Mouse (Mus musculus): ENCODE results near the gene Luc7l. TPM values are rescaled to one million over a fixed set of nuclear protein-coding genes. Genes with fewer than 3 reads are reported as not detected.

The Luc7l gene
- polyA plus RNA-seq, 1 experiment = 19.1 TPM

DNA sequence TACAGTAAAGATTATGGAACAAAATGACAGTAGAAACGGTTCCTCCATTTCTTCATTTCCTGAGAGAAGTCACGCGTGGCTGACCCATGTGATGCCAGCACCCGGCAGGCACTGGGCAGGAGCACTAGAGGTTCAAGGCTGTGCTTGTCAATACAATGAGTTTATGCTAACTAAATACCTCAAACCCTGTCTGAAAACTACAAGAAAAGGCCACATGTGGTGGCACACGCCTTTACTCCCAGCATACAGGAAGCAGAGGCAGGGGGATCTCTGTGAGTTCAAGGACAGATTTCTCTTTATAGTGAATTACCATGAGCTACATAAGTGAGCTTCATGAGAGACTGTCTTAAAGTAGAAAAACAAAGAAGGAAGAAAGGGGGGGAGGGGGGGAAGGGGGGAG lies 21.5 kb upstream of the Luc7l start:
- Histone ChIP-seq H3K4me1 (ENCODE audit: control insufficient read depth, insufficient read depth, low read length) (no peaks in the 10 kb centered on the region), H3K4me3 (replicated peaks; ENCODE audit: extremely low read depth, low read depth, low read length) (no peak overlapping the region)
- DNase-seq = no peak
- TF ChIP-seq POLR2A (IDR thresholded peaks at IDR 0.05; ENCODE audit: borderline replicate concordance, extremely low read depth, low read depth, low read length) (no peak), CTCF (IDR thresholded peaks at IDR 0.05; ENCODE audit: insufficient read depth, low read length) (no peak)
- 75% methylated on average over 5 of the region's 5 CpGs for whole genome bisulfite sequencing

DNA sequence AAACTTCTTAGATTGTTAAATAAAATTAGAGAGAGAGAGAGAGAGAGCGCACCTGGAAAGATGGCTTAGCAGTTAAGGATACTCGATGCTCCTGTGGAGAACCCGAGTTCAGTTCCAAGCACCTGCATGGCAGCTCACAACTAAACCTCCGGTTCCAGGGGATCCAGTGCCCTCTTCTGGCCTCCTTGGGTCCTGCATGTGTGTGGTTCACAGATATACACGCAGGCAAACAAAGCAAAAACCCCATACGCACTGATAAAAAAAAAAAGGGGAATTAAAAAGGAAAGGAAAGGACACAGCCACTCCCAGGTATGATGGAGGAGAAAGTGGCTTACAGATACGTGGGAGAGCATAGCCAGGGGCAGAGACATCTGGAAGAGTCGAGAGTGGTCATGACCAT lies 19.8 kb upstream of the Luc7l start:
- TF ChIP-seq CTCF (IDR thresholded peaks at IDR 0.05; ENCODE audit: insufficient read depth, low read length) = peak; percentile 38; the same call in 1 of the 2 replicates
- no peak for TF ChIP-seq POLR2A (IDR thresholded peaks at IDR 0.05; ENCODE audit: borderline replicate concordance, extremely low read depth, low read depth, low read length)
- DNase-seq = no peak
- Histone ChIP-seq H3K4me1 (ENCODE audit: control insufficient read depth, insufficient read depth, low read length) (no peaks in the 10 kb centered on the region), H3K4me3 (replicated peaks; ENCODE audit: extremely low read depth, low read depth, low read length) (no peak overlapping the region)
- 76% methylated on average over 8 of the region's 8 CpGs for WGBS

DNA sequence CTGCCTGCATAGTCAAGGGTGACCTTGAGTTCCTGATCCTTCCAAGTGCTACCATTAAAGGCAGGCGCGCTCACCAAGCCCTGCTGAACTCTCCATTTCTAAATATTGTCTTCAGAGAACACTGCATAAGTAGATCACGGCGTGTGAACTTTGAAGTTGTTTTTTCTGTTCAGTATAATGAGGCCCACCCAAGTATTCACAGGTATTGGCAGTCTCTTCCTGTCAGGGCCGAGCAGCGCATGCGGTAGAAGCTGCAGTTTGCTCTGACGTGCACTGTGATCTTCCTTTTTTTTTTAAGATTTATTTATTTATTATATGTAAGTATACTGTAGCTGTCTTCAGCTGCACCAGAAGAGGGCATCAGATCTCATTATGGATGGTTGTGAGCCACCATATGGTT lies 18.3 kb upstream of the Luc7l start:
- DNase-seq = no peak
- Histone ChIP-seq H3K4me1 (ENCODE audit: control insufficient read depth, insufficient read depth, low read length) (no peaks in the 10 kb centered on the region), H3K4me3 (replicated peaks; ENCODE audit: extremely low read depth, low read depth, low read length) (no peak overlapping the region)
- 77% methylated on average over 8 of the region's 8 CpGs for WGBS
- TF ChIP-seq POLR2A (IDR thresholded peaks at IDR 0.05; ENCODE audit: borderline replicate concordance, extremely low read depth, low read depth, low read length) = no peak

DNA sequence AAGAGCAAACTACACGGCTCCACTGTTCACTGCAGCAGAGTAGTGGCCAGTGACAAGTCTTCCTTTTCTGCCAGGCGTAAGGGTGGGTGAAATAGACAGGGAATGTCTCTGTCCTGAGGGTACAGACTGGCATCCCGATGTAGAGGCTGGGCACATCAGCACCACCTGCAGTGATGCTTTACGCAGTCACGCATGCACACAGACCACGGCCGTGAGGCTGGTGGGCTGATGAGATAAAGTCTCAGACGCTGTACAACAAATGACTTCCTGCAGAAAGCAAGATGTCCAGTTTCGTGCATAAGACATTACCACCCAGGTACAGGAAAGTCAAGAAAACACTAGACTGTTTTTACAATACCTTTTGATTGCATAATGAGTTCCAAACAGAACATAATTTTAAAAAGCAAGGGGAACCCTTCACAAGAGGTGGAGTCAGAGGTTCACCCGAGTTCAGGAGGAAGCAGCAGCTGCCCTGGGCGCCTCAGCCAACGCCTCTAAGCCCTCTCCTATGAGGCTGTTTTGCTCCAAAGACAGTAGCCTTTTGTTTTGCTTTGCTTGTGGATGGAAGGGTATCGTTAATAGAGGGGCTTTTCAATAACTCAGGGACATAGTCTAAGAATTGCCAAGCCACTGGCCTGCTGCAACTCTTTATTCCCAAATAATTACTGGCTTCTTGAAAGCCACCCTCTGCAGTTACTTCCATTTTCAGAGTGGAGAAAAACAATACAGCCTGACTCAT lies 17.4 kb upstream of the Luc7l start:
- TF ChIP-seq CTCF (IDR thresholded peaks at IDR 0.05; ENCODE audit: insufficient read depth, low read length) (no peak), POLR2A (IDR thresholded peaks at IDR 0.05; ENCODE audit: borderline replicate concordance, extremely low read depth, low read depth, low read length) (no peak)
- Histone ChIP-seq H3K4me1 (ENCODE audit: control insufficient read depth, insufficient read depth, low read length) (no peaks in the 10 kb centered on the region), H3K4me3 (replicated peaks; ENCODE audit: extremely low read depth, low read depth, low read length) (no peak overlapping the region)
- 50% methylated on average over 13 of the region's 13 CpGs for WGBS
- no peak for DNase-seq

DNA sequence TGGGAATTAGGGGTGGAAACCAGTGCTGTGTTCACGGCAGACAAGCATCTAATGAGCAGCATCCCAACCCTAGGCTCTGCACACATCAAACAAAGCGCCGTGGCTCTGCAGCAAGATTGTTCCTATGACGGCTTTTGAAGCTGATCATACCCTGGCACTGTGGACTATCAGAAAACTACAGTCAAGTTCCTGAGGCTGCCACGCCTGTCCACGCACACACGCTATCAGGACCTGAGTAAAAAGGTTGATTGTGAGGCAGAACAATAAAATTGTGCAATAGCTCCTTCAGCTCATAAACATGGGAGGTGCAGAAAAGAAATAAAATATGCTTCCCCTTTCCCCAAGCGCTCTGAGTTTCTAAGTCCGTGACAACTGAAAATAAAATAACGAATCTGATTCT lies 15.0 kb upstream of the Luc7l start:
- Histone ChIP-seq H3K4me3 (replicated peaks; ENCODE audit: extremely low read depth, low read depth, low read length) (no peak overlapping the region), H3K4me1 (ENCODE audit: control insufficient read depth, insufficient read depth, low read length) (no peaks in the 10 kb centered on the region)
- 62% methylated on average over 10 of the region's 10 CpGs for WGBS
- TF ChIP-seq CTCF (IDR thresholded peaks at IDR 0.05; ENCODE audit: insufficient read depth, low read length) = no peak
- TF ChIP-seq POLR2A (IDR thresholded peaks at IDR 0.05; ENCODE audit: borderline replicate concordance, extremely low read depth, low read depth, low read length) = no peak
- DNase-seq = no peak

DNA sequence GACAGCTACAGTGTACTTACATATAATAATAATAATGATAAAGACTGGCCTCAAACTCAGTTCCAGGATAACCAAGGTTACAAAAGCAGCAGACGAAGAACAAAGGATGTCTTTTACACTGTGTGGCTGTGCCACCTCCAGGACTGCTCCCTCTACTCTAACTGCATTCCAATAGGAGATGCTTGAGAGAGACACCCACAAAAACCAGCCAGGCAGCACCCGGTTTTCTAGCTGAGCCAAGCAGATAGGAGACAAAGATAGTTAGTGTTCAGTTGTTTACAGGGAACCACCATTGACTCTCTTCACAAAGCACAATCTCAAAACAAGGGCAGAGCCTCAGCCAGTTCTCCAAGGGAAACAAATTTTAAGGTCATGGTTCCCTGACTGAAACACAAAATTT lies 13.1 kb upstream of the Luc7l start:
- TF ChIP-seq CTCF (IDR thresholded peaks at IDR 0.05; ENCODE audit: insufficient read depth, low read length) (no peak), POLR2A (IDR thresholded peaks at IDR 0.05; ENCODE audit: borderline replicate concordance, extremely low read depth, low read depth, low read length) (no peak)
- no peaks in the 10 kb centered on the region for H3K4me1 ChIP-seq (ENCODE audit: control insufficient read depth, insufficient read depth, low read length)
- DNase-seq = no peak
- no peak overlapping the region for H3K4me3 ChIP-seq (replicated peaks; ENCODE audit: extremely low read depth, low read depth, low read length)
- 61% methylated on average over 2 of the region's 2 CpGs for WGBS

DNA sequence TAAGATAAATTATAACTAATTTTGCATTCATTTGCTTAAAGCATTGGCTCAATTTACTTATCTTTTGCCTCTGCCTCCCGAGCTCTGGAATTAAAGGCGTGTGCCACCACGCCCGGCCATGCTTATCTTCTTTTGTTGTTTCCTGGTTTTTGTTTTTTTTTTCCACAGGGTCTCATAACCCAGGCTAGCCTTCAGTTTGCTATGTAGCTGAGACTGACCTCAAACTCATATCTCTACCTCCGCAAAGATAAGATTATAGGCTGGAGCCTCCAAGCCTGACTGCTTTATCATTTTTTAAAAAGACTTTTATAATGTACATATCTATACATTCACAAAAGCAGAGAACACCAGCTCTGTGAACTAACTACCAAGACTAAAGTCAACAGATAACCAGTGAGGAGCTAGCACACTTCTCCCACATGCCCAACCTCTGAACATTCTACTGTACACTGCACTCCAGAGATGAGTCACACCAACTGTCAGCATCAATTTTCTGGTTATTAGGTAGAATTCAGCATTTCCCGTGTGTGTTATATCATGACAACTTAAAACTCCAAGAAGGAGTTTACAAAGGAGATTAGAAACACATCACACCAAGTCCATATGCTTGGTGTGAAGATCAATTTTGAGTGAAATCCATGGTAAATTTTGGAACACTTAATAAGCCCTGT lies 12.4 kb upstream of the Luc7l start:
- WGBS = 60% methylated on average over 6 of the region's 6 CpGs
- Histone ChIP-seq H3K4me3 (replicated peaks; ENCODE audit: extremely low read depth, low read depth, low read length) (no peak overlapping the region), H3K4me1 (ENCODE audit: control insufficient read depth, insufficient read depth, low read length) (no peaks in the 10 kb centered on the region)
- TF ChIP-seq POLR2A (IDR thresholded peaks at IDR 0.05; ENCODE audit: borderline replicate concordance, extremely low read depth, low read depth, low read length) = no peak
- TF ChIP-seq CTCF (IDR thresholded peaks at IDR 0.05; ENCODE audit: insufficient read depth, low read length) = no peak
- no peak for DNase-seq

DNA sequence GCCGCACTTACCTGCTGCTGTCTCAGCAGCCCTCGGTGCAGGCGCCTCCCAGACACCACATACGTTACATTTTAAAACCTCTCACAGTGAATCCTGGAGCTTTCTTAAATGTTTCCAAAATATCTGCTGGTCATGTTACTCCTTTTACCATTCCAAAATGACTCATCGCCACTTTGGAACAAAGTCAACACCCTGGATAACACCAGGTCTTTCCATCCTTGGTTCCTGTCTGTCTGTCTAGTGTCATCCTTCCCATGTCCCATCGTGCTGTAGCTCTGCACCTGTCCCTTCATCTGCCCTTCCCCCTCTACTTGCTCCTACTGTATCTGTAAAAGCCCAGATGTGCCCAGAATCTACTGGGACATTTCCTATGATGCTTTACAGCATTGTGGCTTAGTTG lies 11.7 kb upstream of the Luc7l start:
- 71% methylated on average over 6 of the region's 6 CpGs for WGBS
- no peaks in the 10 kb centered on the region for H3K4me1 ChIP-seq (ENCODE audit: control insufficient read depth, insufficient read depth, low read length)
- no peak for DNase-seq
- H3K4me3 ChIP-seq (replicated peaks; ENCODE audit: extremely low read depth, low read depth, low read length) = no peak overlapping the region
- TF ChIP-seq CTCF (IDR thresholded peaks at IDR 0.05; ENCODE audit: insufficient read depth, low read length) = no peak
- TF ChIP-seq POLR2A (IDR thresholded peaks at IDR 0.05; ENCODE audit: borderline replicate concordance, extremely low read depth, low read depth, low read length) = no peak

DNA sequence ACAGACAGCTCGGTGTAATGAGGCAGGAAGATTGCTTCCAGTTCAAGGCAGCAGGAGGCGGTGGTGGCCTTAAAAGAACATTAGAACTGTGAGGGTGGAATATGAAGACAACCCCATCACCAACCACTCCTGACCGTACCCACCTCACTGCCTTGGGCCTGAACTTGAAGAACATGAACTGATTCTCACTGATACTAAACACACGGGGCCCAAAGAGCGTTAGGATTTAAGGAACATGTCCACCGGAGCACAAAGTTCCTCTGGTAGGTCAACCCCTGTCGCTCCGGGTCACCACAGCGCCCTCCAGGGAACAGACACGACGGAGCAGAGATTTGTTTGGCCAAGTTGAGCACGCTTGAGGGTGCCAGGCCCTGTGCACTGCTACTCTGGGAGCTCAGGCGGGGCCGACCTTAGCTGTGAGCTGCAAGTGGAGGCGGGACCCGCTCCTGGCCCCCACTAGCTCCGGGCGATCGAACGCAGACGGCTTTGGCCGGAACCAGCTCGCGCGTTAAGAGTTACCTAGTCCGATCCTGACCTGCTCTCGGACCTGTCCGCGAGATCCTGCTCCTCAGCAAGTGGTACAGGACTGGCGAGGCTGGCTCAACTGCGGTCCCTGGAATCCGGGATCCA lies 9.1 kb upstream of the Luc7l start:
- WGBS = under 1% methylated on average over 32 of the region's 32 CpGs
- DNase-seq = peak; percentile 77

More for the DNA sequence above, 9.1 kb upstream of the Luc7l start:
- no peak for TF ChIP-seq POLR2A (IDR thresholded peaks at IDR 0.05; ENCODE audit: borderline replicate concordance, extremely low read depth, low read depth, low read length)
- TF ChIP-seq CTCF (IDR thresholded peaks at IDR 0.05; ENCODE audit: insufficient read depth, low read length) = peak; percentile 43; the same call in 1 of the 2 replicates
- H3K4me3 ChIP-seq (replicated peaks; ENCODE audit: extremely low read depth, low read depth, low read length) = peak overlapping the region; percentile 83
- no peaks in the 10 kb centered on the region for H3K4me1 ChIP-seq (ENCODE audit: control insufficient read depth, insufficient read depth, low read length)

Measured in lung, adult 2 months (tissue).